Mouse (Mus musculus) embryo, embryonic 10.5 days (tissue): ENCODE measurements around the gene Mgat3.

Experiments
- DNase-seq: peaks from one replicate; pipeline ENCODE4 v3.0.0-alpha.2; 2015; ENCODE audit warnings: low spot score

Mgat3 gene

GRCm38 (mm10) chr15:80228071-80228800, 54.7 kb downstream of the Mgat3 start:
- DNase-seq = peak; percentile 5

GRCm38 (mm10) chr15:80232331-80232730, 58.8 kb downstream of the Mgat3 start:
- DNase-seq = peak; percentile 75

- no peak for DNase-seq
These were observed 59.5 kb downstream of the Mgat3 start for GRCm38 (mm10) chr15:80233053-80233452.

GRCm38 (mm10) chr15:80233733-80234509, 60.4 kb downstream of the Mgat3 start, which contains the start of gene Mief1:
TSS of gene Mief1 (plus strand) at chr15:80234018.
- peak; percentile 97 for DNase-seq

- no peak for DNase-seq
These were observed 62.0 kb downstream of the Mgat3 start, which contains the start of gene AC140267.1 for GRCm38 (mm10) chr15:80235535-80235934. TSS of gene AC140267.1 (plus strand) at chr15:80235835.

- DNase-seq = no peak
These were observed 74.6 kb downstream of the Mgat3 start for GRCm38 (mm10) chr15:80248135-80248534.

GRCm38 (mm10) chr15:80248596-80248995, 75.1 kb downstream of the Mgat3 start:
- no peak for DNase-seq

GRCm38 (mm10) chr15:80249672-80250071, 76.2 kb downstream of the Mgat3 start:
- DNase-seq = no peak

GRCm38 (mm10) chr15:80250586-80250985, 77.1 kb downstream of the Mgat3 start:
- DNase-seq = no peak

GRCm38 (mm10) chr15:80253530-80253929, 80.0 kb downstream of the Mgat3 start:
- DNase-seq = peak; percentile 63

- no peak for DNase-seq
These were observed 80.7 kb downstream of the Mgat3 start for GRCm38 (mm10) chr15:80254207-80254606.

- DNase-seq = peak; percentile 99
These were observed 81.5 kb downstream of the Mgat3 start, which contains the start of gene Atf4 for GRCm38 (mm10) chr15:80254847-80255645. TSS of gene Atf4 (plus strand) at chr15:80255184.

- DNase-seq = peak; percentile 87
These were observed 82.2 kb downstream of the Mgat3 start for GRCm38 (mm10) chr15:80255646-80256121.

GRCm38 (mm10) chr15:80256242-80256641, 82.7 kb downstream of the Mgat3 start:
- DNase-seq = no peak

- no peak for DNase-seq
These were observed 83.4 kb downstream of the Mgat3 start for GRCm38 (mm10) chr15:80256656-80257601.

- DNase-seq = no peak
These were observed 84.2 kb downstream of the Mgat3 start for GRCm38 (mm10) chr15:80257602-80258239.

GRCm38 (mm10) chr15:80258240-80259170, 85.0 kb downstream of the Mgat3 start:
- DNase-seq = peak; percentile 19

- no peak for DNase-seq
These were observed 86.0 kb downstream of the Mgat3 start for GRCm38 (mm10) chr15:80259406-80260045.

- DNase-seq = peak; percentile 88
These were observed 87.2 kb downstream of the Mgat3 start for GRCm38 (mm10) chr15:80260677-80261076.
